Mouse (Mus musculus) MEL (cell line): ENCODE results near the gene Olfr1290. TPM values are rescaled to one million over a fixed set of nuclear protein-coding genes. Genes with fewer than 3 reads are reported as not detected.

Source experiments
- DNase-seq: peaks from one replicate; pipeline ENCODE4 v3.0.0; 2011; ENCODE audit warnings: low read depth, low spot score
- H3K27ac ChIP-seq: 2 replicates; pipeline ENCODE4 v1.5.1; 2012; ENCODE audit warnings: low read depth, mild to moderate bottlenecking, control low read depth, low read length, moderate library complexity; ENCODE audit not compliant: control insufficient read depth
- H3K27me3 ChIP-seq, 2 experiments: fragments of 150-350 bp in 1 of 2; sonication (generic) in 1 of 2; 2 replicates each; pipeline ENCODE4 v1.6.1; 2012; ENCODE audit warnings: low read length in 2 of 2, mild to moderate bottlenecking in 2 of 2, improper control_type of control experiment in 1 of 2, moderate library complexity in 1 of 2; ENCODE audit not compliant: insufficient read depth in 2 of 2, control insufficient read depth in 1 of 2
- H3K36me3 ChIP-seq, 2 experiments: 2 replicates each; pipeline ENCODE4 v1.6.1; 2012 to 2014; ENCODE audit warnings: low read length in 2 of 2, improper control_type of control experiment in 1 of 2, inconsistent platforms in 1 of 2, mild to moderate bottlenecking in 1 of 2; ENCODE audit not compliant: insufficient read depth in 2 of 2, control insufficient read depth in 1 of 2
- H3K4me1 ChIP-seq, 2 experiments: fragments of 150-350 bp in 1 of 2; sonication (generic) in 1 of 2; 2 replicates each; pipeline ENCODE4 v1.6.1; 2012; ENCODE audit warnings: low read length in 2 of 2, improper control_type of control experiment in 1 of 2, mild to moderate bottlenecking in 1 of 2; ENCODE audit not compliant: insufficient read depth in 2 of 2, control insufficient read depth in 1 of 2
- H3K4me3 ChIP-seq, 2 experiments: fragments of 150-350 bp in 1 of 2; sonication (generic) in 1 of 2; 2 replicates each; pipeline ENCODE4 v1.5.1; 2012; ENCODE audit warnings: low read depth in 2 of 2, low read length in 2 of 2, mild to moderate bottlenecking in 2 of 2, moderate library complexity in 2 of 2, control low read depth in 1 of 2, improper control_type of control experiment in 1 of 2; ENCODE audit not compliant: control insufficient read depth in 1 of 2, insufficient read depth in 1 of 2
- H3K79me2 ChIP-seq: 2 replicates; pipeline ENCODE4 v1.6.1; 2012; ENCODE audit warnings: mild to moderate bottlenecking, low read length, moderate library complexity; ENCODE audit not compliant: control insufficient read depth, poor library complexity, insufficient read depth
- H3K9ac ChIP-seq: 2 replicates; pipeline ENCODE4 v1.6.1; 2012; ENCODE audit warnings: low read depth, mild to moderate bottlenecking, control low read depth, low read length, moderate library complexity; ENCODE audit not compliant: control insufficient read depth, poor library complexity, severe bottlenecking
- H3K9me3 ChIP-seq: fragments of 150-350 bp; sonication (generic); replicated peaks from 2 replicates; pipeline ENCODE4 v1.6.1; 2012; ENCODE audit warnings: mild to moderate bottlenecking, low read length, improper control_type of control experiment, moderate library complexity; ENCODE audit not compliant: insufficient read depth
- CTCF ChIP-seq, 3 experiments: IDR thresholded peaks in 2 of 3; conservative IDR thresholded peaks in 1 of 3; 2 replicates each; pipeline ENCODE4 v1.5.1; 2011 to 2012; ENCODE audit warnings: low read length in 3 of 3, low read depth in 2 of 3, mild to moderate bottlenecking in 2 of 3, improper control_type of control experiment in 1 of 3, inconsistent platforms in 1 of 3, mixed read lengths in 1 of 3, moderate library complexity in 1 of 3; ENCODE audit not compliant: control insufficient read depth in 1 of 3, insufficient read depth in 1 of 3, poor library complexity in 1 of 3, severe bottlenecking in 1 of 3
- EP300 ChIP-seq, 2 experiments: IDR thresholded peaks; 2 replicates each; pipeline ENCODE4 v1.6.1; 2011; ENCODE audit warnings: improper control_type of control experiment in 2 of 2, low read length in 2 of 2, low read depth in 1 of 2, mild to moderate bottlenecking in 1 of 2
- HCFC1 ChIP-seq: IDR thresholded peaks from 2 replicates; pipeline ENCODE4 v1.6.1; 2012; ENCODE audit warnings: low read depth, mild to moderate bottlenecking, inconsistent platforms, low read length, improper control_type of control experiment, moderate library complexity
- MAZ ChIP-seq: IDR thresholded peaks from 2 replicates; pipeline ENCODE4 v1.6.1; 2012; ENCODE audit warnings: low read depth, mild to moderate bottlenecking, inconsistent platforms, low read length, improper control_type of control experiment
- MYB ChIP-seq: IDR thresholded peaks from 2 replicates; pipeline ENCODE4 v1.6.1; 2011; ENCODE audit warnings: mild to moderate bottlenecking, low read depth, low read length, improper control_type of control experiment
- MYC ChIP-seq: IDR thresholded peaks from 2 replicates; pipeline ENCODE4 v1.6.1; 2011; ENCODE audit warnings: low read depth, mild to moderate bottlenecking, low read length, improper control_type of control experiment, moderate library complexity
- SMC3 ChIP-seq: IDR thresholded peaks from 2 replicates; pipeline ENCODE4 v1.6.1; 2011; ENCODE audit warnings: low read depth, low read length, improper control_type of control experiment
- TBP ChIP-seq: IDR thresholded peaks from 2 replicates; pipeline ENCODE4 v1.8.0; 2011; ENCODE audit warnings: low read depth, low read length, improper control_type of control experiment
- ZKSCAN1 ChIP-seq: IDR thresholded peaks from 2 replicates; pipeline ENCODE4 v1.6.1; 2012; ENCODE audit warnings: low read depth, mild to moderate bottlenecking, inconsistent platforms, low read length, improper control_type of control experiment, moderate library complexity
- polyA plus RNA-seq, 2 experiments: library from polyadenylated mRNA; stranded (reverse) in 1 of 2; unstranded in 1 of 2; fragments of >175 nt in 1 of 2; fragments of >200 nt in 1 of 2; gene quantifications; 2 replicates each; pipeline versions ENCODE4 v1.2.1 to v1.2.4; 2012; ENCODE audit warnings: low replicate concordance in 2 of 2, low read depth in 1 of 2; ENCODE audit not compliant: insufficient read length in 2 of 2, insufficient read depth in 1 of 2, missing spikeins in 1 of 2
- total RNA-seq: library from RNA; depleted of rRNA; stranded (reverse); fragments of 300-350 nt; gene quantifications from 2 replicates; pipeline ENCODE4 v1.2.3, GENCODE M21; 2012; rRNA removed

Olfr1290 gene
- total and polyA plus RNA-seq, 3 experiments = not detected

GRCm38 (mm10) chr2:111448842-111449241, 44.8 kb downstream of the Olfr1290 start, which contains the start of gene Olfr1287:
Olfr1287 (plus strand) TSS chr2:111449142.
- DNase-seq = no peak
- no peaks in the 10 kb centered on the region for H3K36me3 ChIP-seq
- H3K27me3 ChIP-seq = no peaks in the 10 kb centered on the region
- H3K27ac ChIP-seq = no peak within 1 kb of the TSS
- H3K79me2 ChIP-seq = no peaks in the 10 kb centered on the region
- no peaks in the 10 kb centered on the region for H3K4me1 ChIP-seq
- H3K9me3 ChIP-seq = no peaks in the 10 kb centered on the region
- H3K9ac ChIP-seq = no peak within 1 kb of the TSS
- no peak within 1 kb of the TSS for H3K4me3 ChIP-seq
- no peak for TF ChIP-seq MAZ
- no peak for TF ChIP-seq CTCF (IDR thresholded peaks at IDR 0.05 in 2 of 3, conservative IDR thresholded peaks at IDR 0.05 in 1 of 3; ENCODE audit: control insufficient read depth in 1 of 3, insufficient read depth in 1 of 3, low read depth in 2 of 3, low read length in 3 of 3, poor library complexity in 1 of 3, severe bottlenecking in 1 of 3)
- TF ChIP-seq ZKSCAN1 = no peak
- no peak for TF ChIP-seq HCFC1
- no peak for TF ChIP-seq MYB
- no peak for TF ChIP-seq SMC3
- TF ChIP-seq EP300 (IDR thresholded peaks at IDR 0.05; ENCODE audit: low read depth in 1 of 2, low read length in 2 of 2) = no peak
- no peak for TF ChIP-seq TBP
- TF ChIP-seq MYC = no peak

Other genes starting within 250 kb of the Olfr1290 start
- gene Olfr1276, start 239.3 kb downstream of the Olfr1290 start, total RNA-seq = not detected in 2 replicates
- not detected for gene Olfr1276, start 239.3 kb downstream of the Olfr1290 start, polyA plus RNA-seq
- not detected in 2 replicates for gene Olfr1277, start 219.7 kb downstream of the Olfr1290 start, total RNA-seq
- gene Olfr1277, start 219.7 kb downstream of the Olfr1290 start, polyA plus RNA-seq = not detected
- not detected in 2 replicates for gene Olfr1278, start 203.7 kb downstream of the Olfr1290 start, total RNA-seq
- gene Olfr1278, start 203.7 kb downstream of the Olfr1290 start, polyA plus RNA-seq = not detected
- gene Olfr1279, start 193.2 kb downstream of the Olfr1290 start, total RNA-seq = not detected in 2 replicates
- gene Olfr1279, start 193.2 kb downstream of the Olfr1290 start, polyA plus RNA-seq = not detected
- gene Olfr1280, start 179.8 kb downstream of the Olfr1290 start, total RNA-seq = not detected in 2 replicates
- gene Olfr1280, start 179.8 kb downstream of the Olfr1290 start, polyA plus RNA-seq = not detected
- not detected in 2 replicates for gene Olfr1281, start 167.3 kb downstream of the Olfr1290 start, total RNA-seq
- gene Olfr1281, start 167.3 kb downstream of the Olfr1290 start, polyA plus RNA-seq = not detected
- not detected in 2 replicates for gene Olfr1282, start 157.8 kb downstream of the Olfr1290 start, total RNA-seq
- not detected for gene Olfr1282, start 157.8 kb downstream of the Olfr1290 start, polyA plus RNA-seq
- gene Olfr1283, start 127.0 kb downstream of the Olfr1290 start, total RNA-seq = not detected in 2 replicates
- gene Olfr1283, start 127.0 kb downstream of the Olfr1290 start, polyA plus RNA-seq = not detected
- not detected in 2 replicates for gene Olfr1284, start 118.3 kb downstream of the Olfr1290 start, total RNA-seq
- gene Olfr1284, start 118.3 kb downstream of the Olfr1290 start, polyA plus RNA-seq = not detected
- gene Olfr1286, start 70.7 kb downstream of the Olfr1290 start, total RNA-seq = not detected in 2 replicates
- gene Olfr1286, start 70.7 kb downstream of the Olfr1290 start, polyA plus RNA-seq = not detected
- not detected in 2 replicates for gene Olfr1287, start 44.7 kb downstream of the Olfr1290 start, total RNA-seq
- gene Olfr1287, start 44.7 kb downstream of the Olfr1290 start, polyA plus RNA-seq = not detected
- gene Olfr1288, start 19.7 kb downstream of the Olfr1290 start, total RNA-seq = not detected in 2 replicates
- not detected for gene Olfr1288, start 19.7 kb downstream of the Olfr1290 start, polyA plus RNA-seq
- not detected in 2 replicates for gene Olfr1289, start 13.0 kb downstream of the Olfr1290 start, total RNA-seq
- not detected for gene Olfr1289, start 13.0 kb downstream of the Olfr1290 start, polyA plus RNA-seq
- gene Olfr1291-ps1, start 3.4 kb upstream of the Olfr1290 start, total RNA-seq = not detected in 2 replicates
- gene Olfr1291-ps1, start 3.4 kb upstream of the Olfr1290 start, polyA plus RNA-seq = not detected
- not detected in 2 replicates for gene Olfr1293-ps, start 31.4 kb upstream of the Olfr1290 start, total RNA-seq
- gene Olfr1293-ps, start 31.4 kb upstream of the Olfr1290 start, polyA plus RNA-seq = not detected
- gene Olfr1294, start 46.5 kb upstream of the Olfr1290 start, total RNA-seq = not detected in 2 replicates
- gene Olfr1294, start 46.5 kb upstream of the Olfr1290 start, polyA plus RNA-seq = not detected
- gene Olfr1295, start 75.9 kb upstream of the Olfr1290 start, total RNA-seq = not detected in 2 replicates
- gene Olfr1295, start 75.9 kb upstream of the Olfr1290 start, polyA plus RNA-seq = not detected
- not detected in 2 replicates for gene Olfr1297, start 132.7 kb upstream of the Olfr1290 start, total RNA-seq
- not detected for gene Olfr1297, start 132.7 kb upstream of the Olfr1290 start, polyA plus RNA-seq
- gene Olfr1298, start 155.4 kb upstream of the Olfr1290 start, total RNA-seq = not detected in 2 replicates
- not detected for gene Olfr1298, start 155.4 kb upstream of the Olfr1290 start, polyA plus RNA-seq
- not detected in 2 replicates for gene Olfr1299, start 167.6 kb upstream of the Olfr1290 start, total RNA-seq
- gene Olfr1299, start 167.6 kb upstream of the Olfr1290 start, polyA plus RNA-seq = not detected